Mouse (Mus musculus): ENCODE measurements around the gene Rhbdf1. TPM values are rescaled to one million over a fixed set of nuclear protein-coding genes. Genes with fewer than 3 reads are reported as not detected.

Gene Rhbdf1
- polyA plus RNA-seq, 1 experiment from 2014 or later, result 6.4 TPM

- no peak for DNase-seq
- 52% methylated on average over 10 of the region's 10 CpGs for WGBS (ENCODE audit: insufficient replicate concordance)
- no peaks in the 10 kb centered on the region for H3K9me3 ChIP-seq (ENCODE audit: low read length)
- peaks cover 57% of the 10 kb centered on the region for H3K27me3 ChIP-seq (ENCODE audit: insufficient read depth, low read length)
- H3K27ac ChIP-seq (ENCODE audit: low read depth), result 0 out of 2 replicates have a peak overlapping the region, but pooled peaks have one; percentile 69
- peak; percentile 11; the same call in 1 of the 2 replicates for ATAC-seq
- no peak for TF ChIP-seq EP300 (IDR thresholded peaks at IDR 0.05; ENCODE audit: low read depth)
- TF ChIP-seq CTCF (IDR thresholded peaks at IDR 0.05; ENCODE audit: low read depth), result no peak
- no peaks in the 10 kb centered on the region for H3K36me3 ChIP-seq (replicated peaks; ENCODE audit: insufficient read depth, low read length)
- no peak overlapping the region for H3K9ac ChIP-seq (replicated peaks)
- H3K4me3 ChIP-seq (ENCODE audit: low read depth, low read length), result peak overlapping the region; percentile 59
- peaks cover 24% of the 10 kb centered on the region for H3K4me1 ChIP-seq (ENCODE audit: insufficient read depth)
- peak overlapping the region; percentile 77 for H3K4me2 ChIP-seq (ENCODE audit: low read depth, low read length)
Observed at GRCm38 (mm10) chr11:32220607-32221224, 1.4 kb downstream of the Rhbdf1 start.

- Histone ChIP-seq H3K4me2 (ENCODE audit: low read depth, low read length) (no peak overlapping the region), H3K4me3 (ENCODE audit: low read depth, low read length) (no peak overlapping the region), H3K9ac (replicated peaks) (no peak overlapping the region), H3K36me3 (replicated peaks; ENCODE audit: insufficient read depth, low read length) (0 out of 2 replicates have a peak, but pooled peaks cover 1% of the 10 kb centered on the region), H3K4me1 (ENCODE audit: insufficient read depth) (peaks cover 11% of the 10 kb centered on the region), H3K9me3 (ENCODE audit: low read length) (no peaks in the 10 kb centered on the region), H3K27ac (ENCODE audit: low read depth) (no peak overlapping the region), H3K27me3 (ENCODE audit: insufficient read depth, low read length) (peaks cover 51% of the 10 kb centered on the region)
- no peak for ATAC-seq
- no peak for DNase-seq
- 82% methylated on average over 10 of the region's 10 CpGs for WGBS (ENCODE audit: insufficient replicate concordance)
- TF ChIP-seq CTCF (IDR thresholded peaks at IDR 0.05; ENCODE audit: low read depth) (no peak), EP300 (IDR thresholded peaks at IDR 0.05; ENCODE audit: low read depth) (no peak)
Observed at GRCm38 (mm10) chr11:32219287-32219686, 2.8 kb downstream of the Rhbdf1 start.

- H3K9ac ChIP-seq (replicated peaks), result no peak overlapping the region
- no peak overlapping the region for H3K4me2 ChIP-seq (ENCODE audit: low read depth, low read length)
- WGBS (ENCODE audit: insufficient replicate concordance), result 74% methylated on average over 6 of the region's 6 CpGs
- H3K9me3 ChIP-seq (ENCODE audit: low read length), result no peaks in the 10 kb centered on the region
- TF ChIP-seq EP300 (IDR thresholded peaks at IDR 0.05; ENCODE audit: low read depth), result no peak
- TF ChIP-seq CTCF (IDR thresholded peaks at IDR 0.05; ENCODE audit: low read depth), result no peak
- peaks cover 45% of the 10 kb centered on the region for H3K27me3 ChIP-seq (ENCODE audit: insufficient read depth, low read length)
- no peak for ATAC-seq
- H3K4me1 ChIP-seq (ENCODE audit: insufficient read depth), result peaks cover 11% of the 10 kb centered on the region
- DNase-seq, result no peak
- H3K27ac ChIP-seq (ENCODE audit: low read depth), result no peak overlapping the region
- H3K4me3 ChIP-seq (ENCODE audit: low read depth, low read length), result no peak overlapping the region
- H3K36me3 ChIP-seq (replicated peaks; ENCODE audit: insufficient read depth, low read length), result 0 out of 2 replicates have a peak, but pooled peaks cover 2% of the 10 kb centered on the region
Observed at GRCm38 (mm10) chr11:32218501-32219050, 3.5 kb downstream of the Rhbdf1 start.

GRCm38 (mm10) chr11:32216851-32217250, 5.2 kb downstream of the Rhbdf1 start:
- DNase-seq (peak; percentile 84), ATAC-seq (peak; percentile 57)
- Histone ChIP-seq H3K27ac (ENCODE audit: low read depth) (no peak overlapping the region), H3K36me3 (replicated peaks; ENCODE audit: insufficient read depth, low read length) (0 out of 2 replicates have a peak, but pooled peaks cover 4% of the 10 kb centered on the region), H3K4me3 (ENCODE audit: low read depth, low read length) (no peak overlapping the region), H3K4me1 (ENCODE audit: insufficient read depth) (0 out of 2 replicates have a peak, but pooled peaks cover 4% of the 10 kb centered on the region), H3K9me3 (ENCODE audit: low read length) (no peaks in the 10 kb centered on the region), H3K27me3 (ENCODE audit: insufficient read depth, low read length) (peaks cover 31% of the 10 kb centered on the region), H3K9ac (replicated peaks) (no peak overlapping the region), H3K4me2 (ENCODE audit: low read depth, low read length) (no peak overlapping the region)
- WGBS (ENCODE audit: insufficient replicate concordance), result 26% methylated on average over 8 of the region's 8 CpGs
- TF ChIP-seq CTCF (IDR thresholded peaks at IDR 0.05; ENCODE audit: low read depth) (peak; percentile 97), EP300 (IDR thresholded peaks at IDR 0.05; ENCODE audit: low read depth) (no peak)

GRCm38 (mm10) chr11:32215372-32216162, 6.5 kb downstream of the Rhbdf1 start:
- Histone ChIP-seq H3K27me3 (ENCODE audit: insufficient read depth, low read length) (peaks cover 18% of the 10 kb centered on the region), H3K27ac (ENCODE audit: low read depth) (no peak overlapping the region), H3K9me3 (ENCODE audit: low read length) (no peaks in the 10 kb centered on the region), H3K4me2 (ENCODE audit: low read depth, low read length) (no peak overlapping the region), H3K4me1 (ENCODE audit: insufficient read depth) (no peaks in the 10 kb centered on the region), H3K9ac (replicated peaks) (no peak overlapping the region), H3K4me3 (ENCODE audit: low read depth, low read length) (no peak overlapping the region), H3K36me3 (replicated peaks; ENCODE audit: insufficient read depth, low read length) (0 out of 2 replicates have a peak, but pooled peaks cover 6% of the 10 kb centered on the region)
- no peak for TF ChIP-seq EP300 (IDR thresholded peaks at IDR 0.05; ENCODE audit: low read depth)
- no peak for TF ChIP-seq CTCF (IDR thresholded peaks at IDR 0.05; ENCODE audit: low read depth)
- no peak for DNase-seq
- 86% methylated on average over 18 of the region's 18 CpGs for WGBS (ENCODE audit: insufficient replicate concordance)
- ATAC-seq, result no peak

- ATAC-seq (no peak), DNase-seq (no peak)
- H3K9ac ChIP-seq (replicated peaks), result no peak overlapping the region
- WGBS (ENCODE audit: insufficient replicate concordance), result 79% methylated on average over 9 of the region's 9 CpGs
- peaks cover 25% of the 10 kb centered on the region for H3K36me3 ChIP-seq (replicated peaks; ENCODE audit: insufficient read depth, low read length)
- peaks cover 6% of the 10 kb centered on the region for H3K4me1 ChIP-seq (ENCODE audit: insufficient read depth)
- H3K4me3 ChIP-seq (ENCODE audit: low read depth, low read length), result no peak overlapping the region
- no peak overlapping the region for H3K27ac ChIP-seq (ENCODE audit: low read depth)
- H3K4me2 ChIP-seq (ENCODE audit: low read depth, low read length), result no peak overlapping the region
- H3K27me3 ChIP-seq (ENCODE audit: insufficient read depth, low read length), result no peaks in the 10 kb centered on the region
- TF ChIP-seq CTCF (IDR thresholded peaks at IDR 0.05; ENCODE audit: low read depth) (no peak), EP300 (IDR thresholded peaks at IDR 0.05; ENCODE audit: low read depth) (no peak)
- H3K9me3 ChIP-seq (ENCODE audit: low read length), result no peaks in the 10 kb centered on the region
Observed at GRCm38 (mm10) chr11:32210623-32211022, 11.5 kb downstream of the Rhbdf1 start.

Data from liver, postnatal 0 days (tissue).